Mouse (Mus musculus) neural tube, embryonic 11.5 days (tissue): ENCODE data around the gene Krt80. TPM values are rescaled to one million over a fixed set of nuclear protein-coding genes. Genes with fewer than 3 reads are reported as not detected.

Experiments
- microRNA counts: library from miRNA; unstranded; fragments of <30 nt; microRNA quantifications from one replicate; lab custom pipeline; 2015
- microRNA-seq: library from miRNA; unstranded; fragments of <30 nt; microRNA quantifications from one replicate; pipeline ENCODE4, GENCODE M21; 2016
- polyA plus RNA-seq: library from polyadenylated mRNA; unstranded; fragments of >200 nt; fragmentation: Nextera tagmentation; extraction: Ambion mirVana; gene quantifications from 2 replicates; pipeline ENCODE4 v1.2.1, GENCODE M21; 2014

The Krt80 gene
- polyA plus RNA-seq, 1 experiment from 2014 or later = not detected

MicroRNAs encoded within 50 kb of the gene (microRNA counts, 519-probe panel; counts per million panel counts)
- microRNA mmu-miR-1941-3p (lab: Ali Mortazavi, UCI) = 171 counts per million, percentile 57 among the panel's probes with 10 or more counts
- 171 counts per million, percentile 57 among the panel's probes with 10 or more counts for microRNA mmu-miR-1941-5p (lab: Ali Mortazavi, UCI)

Small RNA genes lying within 50 kb of the gene (microRNA-seq; reads per million reads assigned to microRNA genes)
- not detected for gene Mir1941

Other genes starting within 250 kb of the Krt80 start
- gene Acvrl1, start 241.6 kb downstream of the Krt80 start, polyA plus RNA-seq = 5.1 and 5.2 TPM in 2 replicates
- 16.6 and 17.4 TPM in 2 replicates for gene Acvr1b, start 196.1 kb downstream of the Krt80 start, polyA plus RNA-seq
- 6.6 TPM in 2 replicates for gene Grasp, start 146.0 kb downstream of the Krt80 start, polyA plus RNA-seq
- 3.2 and 4.4 TPM in 2 replicates for gene Nr4a1, start 115.9 kb downstream of the Krt80 start, polyA plus RNA-seq
- 69.5 and 74.4 TPM in 2 replicates for gene Atg101, start 85.9 kb downstream of the Krt80 start, polyA plus RNA-seq
- gene 6030408B16Rik, start 77.0 kb downstream of the Krt80 start, polyA plus RNA-seq = 0.33 and 0.42 TPM in 2 replicates
- gene Krt7, start 40.9 kb upstream of the Krt80 start, polyA plus RNA-seq = 10.6 and 12.3 TPM in 2 replicates
- 0.41 TPM in 1 of 2 replicates, not detected in the other for gene Krt87, start 68.6 kb upstream of the Krt80 start, polyA plus RNA-seq
- gene Krt88, start 77.6 kb upstream of the Krt80 start, polyA plus RNA-seq = not detected in 2 replicates
- not detected in 2 replicates for gene Krt81, start 93.6 kb upstream of the Krt80 start, polyA plus RNA-seq
- not detected in 2 replicates for gene Krt86, start 103.3 kb upstream of the Krt80 start, polyA plus RNA-seq
- not detected in 2 replicates for gene Krt83, start 121.3 kb upstream of the Krt80 start, polyA plus RNA-seq
- not detected in 2 replicates for gene Gm49425, start 147.1 kb upstream of the Krt80 start, polyA plus RNA-seq
- gene Krt84, start 162.7 kb upstream of the Krt80 start, polyA plus RNA-seq = not detected in 2 replicates
- not detected in 2 replicates for gene Krt82, start 180.5 kb upstream of the Krt80 start, polyA plus RNA-seq
- 0.37 and 0.85 TPM in 2 replicates for gene Krt90, start 192.8 kb upstream of the Krt80 start, polyA plus RNA-seq
- not detected in 2 replicates for gene Krt75, start 203.7 kb upstream of the Krt80 start, polyA plus RNA-seq